Mouse (Mus musculus) erythroblast, adult 5-6 weeks (primary cell): ENCODE results near the gene Srd5a3. TPM values are rescaled to one million over a fixed set of nuclear protein-coding genes. Genes with fewer than 3 reads are reported as not detected.

Source experiments
- ATAC-seq: replicated peaks from 2 replicates; pipeline ENCODE4 v1.8.0; 2016; ENCODE audit warnings: moderate number of reproducible peaks, mild to moderate bottlenecking, moderate TSS enrichment, inconsistent platforms; ENCODE audit not compliant: poor library complexity, low FRiP score, severe bottlenecking
- total RNA-seq, 2 experiments: library from RNA; stranded (forward) in 1 of 2; stranded (reverse) in 1 of 2; fragments of 150-400 nt in 1 of 2; fragments of 200-764, 138-1000 nt in 1 of 2; gene quantifications; 2 replicates each; pipeline versions ENCODE4 v1.2.3 to v1.2.4; 2015 to 2017; ENCODE audit warnings: low replicate concordance in 2 of 2

The Srd5a3 gene
- total RNA-seq, 2 experiments from 2014 or later = 7.1 to 10.3 TPM

DNA sequence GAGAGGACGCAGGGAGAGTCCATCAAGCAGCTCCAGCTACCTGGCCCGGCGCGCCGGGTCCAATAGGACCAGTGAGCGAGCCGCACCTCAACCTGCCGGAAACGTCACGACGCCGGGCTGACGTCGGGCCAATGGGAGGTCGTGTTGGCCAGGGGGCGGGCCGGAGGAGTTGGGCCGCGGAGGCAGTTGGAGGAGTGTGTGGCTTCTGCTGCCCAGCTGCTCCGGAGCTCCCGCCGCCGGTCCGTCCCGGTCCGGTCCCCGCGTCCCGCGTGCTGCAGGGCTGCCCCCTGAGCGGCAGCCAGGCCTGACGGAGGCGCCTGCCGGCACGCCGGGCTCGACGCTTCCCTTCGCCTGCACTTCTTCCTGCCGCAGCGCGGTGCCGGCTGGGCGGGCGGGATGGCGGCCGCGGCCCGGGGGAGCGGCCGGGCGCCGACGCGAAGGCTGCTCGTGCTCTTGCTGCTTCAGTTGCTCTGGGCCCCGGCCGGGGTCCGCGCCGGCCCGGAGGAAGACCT, 43.7 kb downstream of the Srd5a3 start, which contains the start of gene Tmem165:
Gene Tmem165 (plus strand): TSS at position 131 of the 512 bp plus-strand sequence.
- peak; percentile 99 for ATAC-seq

GRCm38 (mm10) chr5:76184286-76185080, 44.4 kb downstream of the Srd5a3 start:
- ATAC-seq = peak; percentile 55

DNA sequence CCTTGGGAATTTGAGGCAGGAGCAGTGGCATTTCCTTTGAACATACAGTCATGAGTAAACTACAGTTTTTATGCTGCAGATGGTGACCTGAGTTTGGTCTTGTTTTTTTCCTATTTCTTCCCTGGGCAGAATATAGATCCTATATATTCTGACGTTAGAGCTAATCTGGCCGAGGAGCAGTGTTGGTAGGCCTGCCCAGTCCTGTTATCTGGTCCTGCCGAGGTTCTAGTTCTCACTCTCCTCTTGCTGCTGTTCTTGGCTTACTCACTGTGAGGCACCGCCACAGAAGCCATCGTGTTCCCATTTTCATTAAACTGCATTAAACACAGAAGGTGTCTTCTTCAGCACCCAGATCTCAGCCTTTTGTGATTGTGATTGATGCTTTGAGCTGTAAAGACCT, 47.8 kb downstream of the Srd5a3 start:
- no peak for ATAC-seq

- ATAC-seq = no peak
Measured at GRCm38 (mm10) chr5:76190609-76191008, 50.5 kb downstream of the Srd5a3 start.

GRCm38 (mm10) chr5:76193075-76193474, 53.0 kb downstream of the Srd5a3 start:
- ATAC-seq = no peak

GRCm38 (mm10) chr5:76194377-76194945, 54.4 kb downstream of the Srd5a3 start:
- ATAC-seq = no peak

- no peak for ATAC-seq
Measured at GRCm38 (mm10) chr5:76199346-76199745, 59.3 kb downstream of the Srd5a3 start.

DNA sequence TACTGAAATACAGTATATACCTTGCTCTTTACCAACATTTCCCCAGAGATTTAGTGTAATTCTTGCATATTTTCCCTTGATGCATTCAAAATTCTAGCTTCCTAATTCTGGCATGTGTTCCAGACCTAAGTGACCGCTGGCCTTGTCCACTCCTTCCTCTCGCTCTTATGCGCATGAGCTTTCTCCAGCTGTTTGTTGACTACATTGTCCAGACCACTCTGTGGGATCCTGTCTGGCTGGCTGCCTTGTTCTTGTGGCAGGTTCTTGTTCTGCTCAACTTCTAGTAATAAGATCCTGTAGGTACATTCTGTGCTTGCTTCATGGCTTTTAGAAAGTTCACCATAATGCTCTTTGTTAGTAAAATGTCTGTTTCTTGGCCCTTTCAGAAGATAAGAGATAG, 63.1 kb downstream of the Srd5a3 start:
- no peak for ATAC-seq

Other genes starting within 250 kb of the Srd5a3 start
- gene Kdr, start 161.8 kb upstream of the Srd5a3 start, total RNA-seq (2015; ENCODE audit: low replicate concordance) = not detected in 2 replicates
- gene Kdr, start 161.8 kb upstream of the Srd5a3 start, total RNA-seq (2017; ENCODE audit: low replicate concordance) = 0.17 TPM in 1 of 2 replicates, not detected in the other
- gene Tmem165, start 43.6 kb downstream of the Srd5a3 start, total RNA-seq (2015; ENCODE audit: low replicate concordance) = 34.6 and 37.0 TPM in 2 replicates
- 26.9 and 35.8 TPM in 2 replicates for gene Tmem165, start 43.6 kb downstream of the Srd5a3 start, total RNA-seq (2017; ENCODE audit: low replicate concordance)
- 0.58 and 3.3 TPM in 2 replicates for gene Clock, start 164.5 kb downstream of the Srd5a3 start, total RNA-seq (2015; ENCODE audit: low replicate concordance)
- gene Clock, start 164.5 kb downstream of the Srd5a3 start, total RNA-seq (2017; ENCODE audit: low replicate concordance) = 0.70 and 1.6 TPM in 2 replicates
- gene Pdcl2, start 190.9 kb downstream of the Srd5a3 start, total RNA-seq (2015; ENCODE audit: low replicate concordance) = not detected in 2 replicates
- not detected in 2 replicates for gene Pdcl2, start 190.9 kb downstream of the Srd5a3 start, total RNA-seq (2017; ENCODE audit: low replicate concordance)
- gene Nmu, start 223.5 kb downstream of the Srd5a3 start, total RNA-seq (2015; ENCODE audit: low replicate concordance) = not detected in 2 replicates
- gene Nmu, start 223.5 kb downstream of the Srd5a3 start, total RNA-seq (2017; ENCODE audit: low replicate concordance) = not detected in 2 replicates